Mouse (Mus musculus) CD8-positive naive resting alpha-beta T cell, adult 2 months (primary cell): ENCODE results near the gene Trib3.
A peak's percentile ranks its signal among the peaks of the same experiment; 100 is the strongest.
"Not testable (repeated sequence)": the region's sequence is repeated elsewhere in the genome, so short reads cannot be mapped to it uniquely, and the experiment has no call there.

Experiments
- DNase-seq, 2 experiments: peaks; one replicate each; pipeline ENCODE4 v3.0.0; 2022; ENCODE audit warnings: low read depth in 2 of 2, low spot score in 2 of 2

Trib3 gene

GRCm38 (mm10) chr2:152343329-152344213 is at the start of gene Trib3:
Gene Trib3 (minus strand): TSS chr2:152344032.
- DNase-seq = peak; percentile 83 to 89

- no peak for DNase-seq
Measured at GRCm38 (mm10) chr2:152393225-152394017, 49.6 kb upstream of the Trib3 start.

GRCm38 (mm10) chr2:152392786-152393185 is 49.0 kb upstream of the Trib3 start:
- DNase-seq = peak in 1 of 2 experiments; percentile 37

GRCm38 (mm10) chr2:152384191-152384590 is 40.4 kb upstream of the Trib3 start:
- no peak for DNase-seq

GRCm38 (mm10) chr2:152376345-152376741 is 32.5 kb upstream of the Trib3 start, which contains the start of gene Nrsn2:
Gene Nrsn2 (minus strand): TSS chr2:152376638.
- DNase-seq = no peak

- no peak for DNase-seq
Measured at GRCm38 (mm10) chr2:152375652-152376344, 32.0 kb upstream of the Trib3 start.

- DNase-seq = no peak
Measured at GRCm38 (mm10) chr2:152373547-152373946, 29.7 kb upstream of the Trib3 start.

- no peak for DNase-seq
Measured at GRCm38 (mm10) chr2:152372661-152373060, 28.8 kb upstream of the Trib3 start.

GRCm38 (mm10) chr2:152372104-152372503 is 28.3 kb upstream of the Trib3 start:
- DNase-seq = peak in 1 of 2 experiments; percentile 49

- DNase-seq = peak; percentile 59 to 67
Measured at GRCm38 (mm10) chr2:152368532-152369140, 24.8 kb upstream of the Trib3 start.

GRCm38 (mm10) chr2:152367917-152368316 is 24.1 kb upstream of the Trib3 start:
- no peak for DNase-seq

GRCm38 (mm10) chr2:152363245-152364147 is 19.7 kb upstream of the Trib3 start:
- peak; percentile 62 to 68 for DNase-seq

GRCm38 (mm10) chr2:152361193-152361592 is 17.4 kb upstream of the Trib3 start:
- DNase-seq = no peak

GRCm38 (mm10) chr2:152360271-152360775 is 16.5 kb upstream of the Trib3 start:
- peak; percentile 37 to 42 for DNase-seq

- DNase-seq = no peak
Measured at GRCm38 (mm10) chr2:152359616-152360015, 15.8 kb upstream of the Trib3 start.

GRCm38 (mm10) chr2:152358977-152359376 is 15.1 kb upstream of the Trib3 start:
- not testable (repeated sequence) for DNase-seq

GRCm38 (mm10) chr2:152357254-152357653 is 13.4 kb upstream of the Trib3 start:
- DNase-seq = no peak

GRCm38 (mm10) chr2:152349842-152350540 is 6.2 kb upstream of the Trib3 start:
- DNase-seq = no peak

- no peak for DNase-seq
Measured at GRCm38 (mm10) chr2:152349205-152349604, 5.4 kb upstream of the Trib3 start.
